Mouse (Mus musculus) frontal cortex, postnatal 25 days (tissue): ENCODE measurements around the gene Nacc1.
A peak's percentile ranks its signal among the peaks of the same experiment; 100 is the strongest.

Experiments used
- DNase-seq, 2 experiments: peaks; one replicate each; pipeline ENCODE4 v3.0.0; 2022; ENCODE audit warnings: low spot score in 2 of 2

Nacc1 gene

DNA sequence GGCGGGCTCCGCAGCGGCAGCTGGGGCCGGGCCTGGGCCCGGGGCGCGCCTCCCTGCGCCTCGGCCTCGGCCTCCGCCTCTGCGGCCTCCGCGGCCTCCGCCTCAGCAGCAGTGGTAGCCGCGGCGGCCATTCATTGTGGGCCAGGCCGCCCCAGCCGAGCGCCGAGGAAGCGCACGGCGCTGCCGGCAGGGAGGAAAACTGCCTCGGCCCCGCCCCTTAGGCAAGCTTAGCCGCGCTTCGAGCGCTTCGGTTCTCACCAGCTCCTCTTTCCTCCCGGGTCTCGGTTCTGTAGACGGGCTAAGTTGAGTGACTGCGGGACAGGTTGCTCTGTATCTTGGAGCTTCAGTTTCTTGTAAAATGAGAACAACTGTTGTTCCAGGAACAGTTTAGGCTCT is at the start of gene Nacc1:
TSS of gene Nacc1 (minus strand) at position 158 of the 396 bp plus-strand sequence.
- DNase-seq: peak; percentile 71 to 77

DNA sequence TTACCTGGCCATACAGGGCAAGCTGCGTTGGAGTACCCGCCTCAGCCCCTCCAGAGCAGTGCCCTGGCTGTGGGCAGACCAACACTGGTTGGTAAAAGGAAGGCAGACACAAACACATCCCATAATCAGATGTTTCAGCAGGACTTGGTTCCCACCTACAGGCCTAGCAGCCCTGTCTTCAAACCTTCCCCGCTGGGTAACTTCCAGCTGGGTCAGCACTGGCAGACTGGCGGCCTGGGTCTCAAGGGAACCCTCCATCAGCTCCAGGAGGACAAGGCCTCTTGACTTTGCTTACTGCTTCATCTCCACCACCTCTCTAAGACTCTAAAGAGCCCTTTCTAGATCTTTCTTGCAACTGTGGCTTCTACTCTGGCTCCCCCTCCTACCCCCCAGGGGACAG is 48.9 kb upstream of the Nacc1 start:
- DNase-seq: no peak

DNA sequence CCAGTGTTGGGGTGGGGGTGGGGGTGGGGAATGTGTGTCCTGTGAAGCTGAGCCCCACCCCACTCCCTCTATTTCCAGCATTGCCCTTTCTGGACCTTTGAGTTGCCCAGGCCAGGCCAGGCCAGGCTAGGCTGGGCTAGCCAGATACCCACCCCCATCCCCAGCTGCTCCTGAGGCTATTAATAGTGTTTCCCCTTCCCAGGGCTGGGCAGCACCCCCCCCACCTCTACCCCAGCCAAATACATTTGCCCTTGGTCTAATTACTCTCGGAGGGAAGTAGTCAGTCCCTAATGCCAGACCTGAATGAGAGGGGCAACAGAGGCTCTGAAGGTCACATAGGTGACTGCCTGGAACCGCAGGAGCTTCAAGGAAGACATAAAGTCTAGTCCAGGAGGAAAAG is 47.9 kb upstream of the Nacc1 start:
- no peak for DNase-seq

DNA sequence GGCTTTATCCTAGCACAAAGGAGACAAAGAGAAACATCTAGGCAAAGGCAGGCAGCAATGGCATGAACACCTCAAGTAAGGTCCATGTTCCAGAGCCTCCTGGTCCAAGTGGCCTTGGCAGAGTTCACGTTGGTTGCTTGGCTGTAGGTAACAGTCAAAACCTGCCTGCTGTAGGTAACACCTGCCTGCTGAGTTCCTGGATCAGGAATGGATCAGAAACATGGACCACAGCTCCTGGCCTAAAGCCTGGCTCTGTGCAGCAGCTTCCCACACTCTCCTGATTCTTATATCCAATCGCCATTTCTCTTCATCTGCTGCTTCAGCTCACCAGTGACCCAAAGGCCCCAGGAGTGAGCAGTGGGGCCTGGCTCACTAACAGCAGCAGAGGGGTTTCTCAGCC is 47.0 kb upstream of the Nacc1 start:
- no peak for DNase-seq

DNA sequence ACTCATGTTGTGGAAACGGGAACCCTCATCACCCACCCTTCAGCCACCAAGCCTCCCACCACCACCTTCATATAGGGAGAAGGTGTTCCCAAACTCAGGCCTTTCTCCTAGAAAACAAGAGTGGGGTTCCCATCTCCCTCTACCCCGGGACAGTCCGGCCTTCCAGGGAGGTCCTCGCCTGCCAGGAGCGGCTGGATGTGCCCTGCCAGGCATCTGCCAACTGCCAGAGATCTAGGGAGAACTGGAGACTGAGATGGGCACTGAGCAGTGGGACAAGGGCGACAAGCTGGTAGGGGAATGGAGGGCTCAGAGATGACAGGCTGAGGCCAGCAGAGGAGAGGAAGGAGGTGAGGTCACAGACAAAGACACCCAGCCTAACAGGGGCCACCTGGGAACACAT is 46.3 kb upstream of the Nacc1 start:
- no peak for DNase-seq

DNA sequence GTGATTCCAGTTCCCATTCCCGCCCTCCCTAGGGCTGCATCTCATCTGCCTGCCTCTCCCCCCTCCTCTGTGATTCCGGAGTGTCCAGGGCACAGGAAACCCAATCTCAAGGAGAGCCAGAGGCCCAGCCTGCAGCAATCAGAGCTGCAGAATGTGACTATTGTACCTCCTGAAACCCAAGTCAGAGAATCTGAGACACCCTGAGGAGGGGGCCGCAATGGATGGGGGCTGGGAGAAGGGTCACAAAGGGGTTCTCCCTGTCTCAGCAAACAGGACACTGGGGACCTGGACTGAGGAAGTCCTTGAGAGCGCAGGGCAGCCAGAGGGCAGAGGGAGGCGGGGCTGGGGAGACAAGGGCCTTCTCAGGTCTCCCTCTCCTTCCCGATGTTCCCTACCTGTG is 45.3 kb upstream of the Nacc1 start:
- DNase-seq: no peak

DNA sequence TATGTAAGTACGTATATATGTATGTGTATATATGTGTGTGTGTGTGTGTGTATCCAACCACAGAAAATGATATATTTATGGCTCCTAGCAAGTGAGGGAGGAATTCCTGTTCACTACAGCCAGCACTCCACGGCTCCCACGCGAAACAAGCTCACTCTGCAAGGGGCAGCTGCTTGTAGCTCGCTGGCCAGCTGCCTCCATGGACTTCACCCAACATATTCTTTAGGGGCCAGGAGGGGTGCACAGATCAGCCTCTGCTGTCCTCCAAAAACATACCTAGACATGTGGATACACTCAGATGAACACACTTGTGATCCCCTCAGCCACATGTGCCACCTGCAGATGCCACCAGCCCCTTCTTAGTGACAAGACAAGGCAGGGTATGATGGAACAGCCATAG is 44.9 kb upstream of the Nacc1 start:
- DNase-seq: no peak

DNA sequence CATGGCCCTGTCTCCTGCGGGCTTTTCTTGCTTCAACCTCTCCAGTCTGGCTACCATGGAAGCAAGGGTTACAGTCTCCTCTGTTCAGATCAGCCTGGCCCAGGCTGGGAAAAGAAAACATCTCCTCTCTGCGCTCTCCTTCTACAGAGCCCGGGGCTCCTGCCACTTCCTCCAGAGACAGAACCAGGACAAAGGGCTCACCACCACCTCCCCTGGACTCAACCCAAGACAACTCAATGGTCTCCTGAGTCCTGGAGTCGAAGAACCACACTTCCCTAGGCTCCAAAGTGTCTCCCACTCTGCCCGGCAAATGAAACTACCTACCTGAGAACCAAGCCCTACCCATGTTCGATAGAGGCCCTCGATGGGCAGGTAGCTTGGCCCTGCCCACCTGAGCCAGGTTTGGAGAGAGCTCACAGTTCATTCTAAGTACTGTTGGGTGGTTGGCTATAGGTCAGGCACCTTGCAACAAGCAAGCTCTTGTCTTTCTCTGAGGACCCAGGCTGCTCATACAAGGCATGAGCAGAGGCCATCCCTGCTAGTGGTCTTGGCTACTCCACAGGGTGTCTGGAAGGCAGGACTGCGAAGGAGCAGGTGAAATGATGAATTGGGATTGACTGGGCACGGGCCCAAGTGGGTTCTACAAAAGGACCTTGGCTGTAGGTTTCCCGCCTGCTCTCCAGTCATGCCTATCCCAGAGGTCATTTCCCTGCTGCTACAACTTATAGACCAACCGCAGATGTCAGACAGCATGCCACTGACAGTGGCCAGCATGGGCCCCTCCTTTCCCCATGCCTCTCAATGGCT is 43.9 kb upstream of the Nacc1 start:
- no peak for DNase-seq

DNA sequence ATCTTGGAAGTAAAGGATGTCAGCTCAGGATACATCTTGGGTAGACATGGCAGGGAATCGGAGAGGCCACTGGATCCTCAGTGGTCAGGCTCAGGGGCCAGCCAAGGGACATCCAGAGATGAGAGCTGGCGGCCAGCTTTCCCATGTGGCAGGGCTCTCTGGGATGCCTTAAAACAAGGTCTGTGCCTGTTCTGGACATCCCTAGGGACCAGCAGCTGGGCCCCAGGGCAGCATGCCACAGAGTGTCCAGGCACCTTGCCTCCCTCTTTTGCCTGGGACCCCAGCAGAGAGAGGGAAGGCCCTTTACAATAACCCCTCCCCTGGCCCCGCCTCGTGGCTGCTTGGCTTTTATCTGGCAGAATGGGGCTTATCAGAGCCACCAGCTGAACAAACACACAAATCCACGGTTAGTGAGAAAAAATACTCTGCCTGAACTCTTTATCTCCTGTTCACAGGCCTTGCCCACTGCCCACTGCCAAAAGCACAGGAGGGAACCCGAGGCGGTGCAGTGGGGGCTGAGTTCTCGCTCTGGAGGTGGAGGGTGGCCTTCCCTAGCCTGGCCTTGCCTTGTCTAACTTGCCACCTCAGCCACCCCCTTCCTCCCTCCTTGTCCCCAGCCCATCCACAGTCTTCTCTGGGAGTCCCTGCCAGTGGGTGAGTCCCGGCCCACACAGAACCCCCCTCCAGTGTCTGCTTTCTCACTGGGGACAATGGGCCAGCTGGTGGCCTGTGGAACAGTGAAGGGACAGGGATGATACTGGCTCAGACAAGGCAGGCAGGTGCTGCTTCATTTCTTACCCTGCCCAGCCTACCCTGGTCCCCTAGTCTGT is 43.1 kb upstream of the Nacc1 start:
- DNase-seq: no peak

DNA sequence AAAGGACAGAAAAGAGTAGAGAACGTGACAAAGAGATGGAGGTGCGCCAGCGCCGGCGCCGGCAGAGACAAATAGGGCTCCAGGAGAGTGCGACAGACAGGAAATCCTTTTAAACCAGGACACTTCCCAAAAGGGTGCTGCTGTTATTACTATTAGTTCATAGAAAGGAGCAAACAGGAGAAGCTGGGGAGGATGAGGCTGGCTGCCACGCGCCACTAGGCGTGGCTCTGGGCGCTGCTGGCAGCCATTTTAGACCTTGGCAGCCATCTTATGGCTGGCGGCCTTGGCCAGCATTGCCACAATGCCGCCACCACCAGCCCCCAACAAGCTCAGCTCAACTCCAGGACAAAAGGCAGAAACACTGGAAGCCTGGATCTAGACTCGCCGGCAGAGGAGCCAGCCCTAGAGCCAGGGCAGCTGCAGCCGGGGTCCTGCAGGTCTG is 42.3 kb upstream of the Nacc1 start:
- no peak for DNase-seq

DNA sequence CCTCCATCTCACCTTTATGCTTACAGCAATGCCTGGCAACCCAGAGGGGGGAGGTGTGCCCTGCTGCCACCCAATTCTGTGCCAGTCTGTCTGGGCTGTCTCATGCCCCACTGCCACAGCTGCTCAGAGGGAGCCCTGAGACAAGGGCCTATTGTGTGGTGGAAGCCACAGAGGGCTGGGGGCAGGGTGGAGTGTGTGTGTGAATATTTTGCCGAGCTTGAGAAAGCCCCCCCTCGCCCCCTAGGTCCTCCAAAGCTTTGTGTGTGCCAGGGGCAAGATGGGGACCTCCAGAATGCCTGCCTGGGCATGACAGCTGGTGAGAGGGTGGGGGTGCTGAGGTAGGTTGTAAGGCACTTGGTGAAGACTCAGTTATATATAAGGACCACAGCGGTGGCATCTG is 40.8 kb upstream of the Nacc1 start:
- no peak for DNase-seq

DNA sequence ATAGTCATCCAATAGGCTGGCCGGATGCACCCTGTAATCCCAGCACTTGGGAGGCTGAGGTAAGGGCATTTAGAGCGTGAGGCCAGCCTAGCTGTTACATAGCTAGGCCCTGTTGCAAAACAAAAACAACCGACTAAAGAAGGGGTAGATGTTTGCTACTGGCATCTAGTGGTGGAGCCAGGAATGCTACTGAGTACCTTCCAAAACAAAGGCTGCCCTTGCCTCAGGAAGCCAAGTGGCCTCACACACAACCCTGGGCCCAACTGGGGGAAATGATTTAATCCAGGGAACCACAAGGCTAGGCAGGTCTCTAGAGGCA is 38.2 kb upstream of the Nacc1 start:
- no peak for DNase-seq

DNA sequence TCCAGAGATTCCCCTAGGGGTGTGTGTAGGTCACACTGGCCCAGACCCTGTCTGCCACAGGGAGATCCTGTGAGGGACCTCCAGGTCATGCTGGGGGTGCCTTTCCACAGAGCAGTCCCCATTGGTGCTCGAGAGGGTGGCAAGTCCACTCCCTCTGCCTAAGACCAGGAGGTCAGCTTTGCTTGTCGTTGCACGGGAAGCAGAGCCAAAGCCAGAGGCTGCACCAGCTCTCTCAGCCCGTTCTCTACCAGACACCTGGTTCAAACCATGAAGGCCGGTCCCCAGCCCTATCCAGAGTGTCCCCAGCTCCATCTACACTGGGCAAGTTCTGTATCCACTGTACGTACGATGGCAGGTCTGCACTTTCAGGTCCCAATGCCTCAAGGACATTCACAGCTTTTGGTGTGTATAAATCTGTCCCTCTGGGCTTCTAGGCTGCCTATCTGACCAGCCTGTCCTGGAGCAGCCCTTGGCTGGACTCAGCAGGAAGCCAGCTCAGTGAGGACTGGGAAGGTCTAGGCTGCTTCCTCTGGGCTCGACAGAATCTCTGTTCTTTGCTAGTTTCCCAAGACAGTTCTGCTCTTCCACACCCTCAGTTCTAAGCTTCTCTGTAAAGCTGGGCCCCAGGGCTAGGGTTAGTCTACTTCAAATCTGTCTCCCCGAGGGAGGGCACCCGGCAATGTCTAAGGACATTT is 37.7 kb upstream of the Nacc1 start:
- DNase-seq: no peak

DNA sequence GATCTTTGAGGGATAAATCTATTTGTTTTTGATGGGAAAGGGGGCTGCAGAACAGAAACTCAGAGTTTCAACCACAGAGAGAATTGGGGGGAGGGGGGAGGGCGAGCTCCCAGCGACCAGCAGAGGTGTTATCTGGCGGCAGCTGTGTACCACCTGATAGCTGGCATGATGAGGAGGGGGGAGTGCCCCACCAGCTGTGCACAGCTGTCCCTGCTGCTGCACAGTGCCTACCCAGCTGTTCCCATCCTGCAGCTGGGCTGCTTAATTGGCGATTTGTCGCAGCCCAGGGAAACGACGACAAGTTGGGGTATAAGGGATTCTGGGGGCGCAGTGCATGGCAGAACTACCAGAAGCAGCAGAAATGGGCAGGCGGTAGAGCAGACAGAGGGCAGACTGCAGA is 37.0 kb upstream of the Nacc1 start:
- DNase-seq: no peak

DNA sequence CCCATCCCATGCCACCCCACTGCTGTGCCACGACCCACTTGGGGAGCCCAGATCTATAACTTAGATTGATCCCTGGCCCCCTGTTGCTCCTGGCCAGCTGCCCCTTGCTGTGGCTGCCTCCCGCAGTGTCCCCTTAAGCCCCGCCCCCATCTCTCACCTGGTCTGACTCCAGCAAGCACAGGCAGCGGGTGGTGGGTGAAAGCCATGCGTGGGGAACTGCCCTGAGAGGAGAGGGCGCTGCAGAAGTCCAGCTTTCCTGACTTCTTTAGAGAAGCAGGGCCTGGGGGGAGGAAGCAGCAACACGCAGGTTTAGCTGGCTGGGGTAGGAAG is 35.9 kb upstream of the Nacc1 start:
- DNase-seq: no peak

DNA sequence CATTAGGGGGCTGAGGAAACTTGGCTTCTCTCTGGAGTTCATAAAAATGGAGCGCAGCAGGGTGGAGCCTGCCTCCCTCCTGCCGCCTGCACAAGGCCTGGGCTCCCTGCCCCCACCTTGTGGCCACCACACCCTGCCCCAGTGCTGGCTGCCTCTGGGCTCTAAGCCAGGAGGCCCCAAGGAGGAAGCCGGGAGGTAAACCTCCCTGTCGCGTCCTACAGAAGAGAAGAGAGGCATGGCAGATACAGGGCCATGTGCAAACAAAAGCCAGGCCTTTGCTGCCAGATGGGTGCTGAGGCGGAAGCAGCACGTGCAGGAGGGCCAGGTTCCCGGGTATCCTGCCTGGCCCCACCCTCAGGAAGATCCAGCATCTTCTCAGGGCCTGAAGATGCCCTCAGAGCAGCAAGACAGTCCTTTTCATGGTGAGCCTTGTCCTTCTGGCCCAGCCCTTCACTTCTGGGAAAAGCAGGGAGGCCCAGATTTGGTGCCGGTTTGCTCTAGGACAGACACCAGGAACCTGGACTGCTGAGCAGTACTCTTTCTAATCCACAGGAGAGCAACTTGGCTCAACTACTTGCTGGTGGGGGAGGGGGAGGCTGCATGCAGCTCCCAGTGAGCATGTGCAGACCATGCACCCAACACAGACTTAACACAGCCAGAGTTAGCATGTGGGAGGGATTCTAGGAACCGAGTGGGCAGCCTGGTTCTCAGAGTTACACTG is 35.3 kb upstream of the Nacc1 start, which contains the start of gene G430095P16Rik:
TSS of gene G430095P16Rik (plus strand) at position 158 of the 721 bp plus-strand sequence.
- no peak for DNase-seq

DNA sequence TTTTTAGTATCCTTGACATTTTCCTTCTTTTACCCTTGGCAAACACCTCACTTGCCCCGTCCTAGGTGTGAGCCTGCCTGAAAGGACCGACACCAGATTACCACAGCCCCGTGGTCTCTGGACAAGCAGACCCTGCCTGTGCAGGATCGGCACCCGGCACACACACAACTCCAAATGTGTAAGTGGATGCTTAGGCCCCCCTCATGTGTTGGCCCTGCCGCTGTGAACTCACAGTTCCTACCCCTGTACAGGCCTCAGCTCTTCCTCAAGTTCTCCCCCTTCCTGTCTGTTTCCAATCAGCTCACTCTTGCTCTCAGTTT is 34.8 kb upstream of the Nacc1 start:
- DNase-seq: no peak

DNA sequence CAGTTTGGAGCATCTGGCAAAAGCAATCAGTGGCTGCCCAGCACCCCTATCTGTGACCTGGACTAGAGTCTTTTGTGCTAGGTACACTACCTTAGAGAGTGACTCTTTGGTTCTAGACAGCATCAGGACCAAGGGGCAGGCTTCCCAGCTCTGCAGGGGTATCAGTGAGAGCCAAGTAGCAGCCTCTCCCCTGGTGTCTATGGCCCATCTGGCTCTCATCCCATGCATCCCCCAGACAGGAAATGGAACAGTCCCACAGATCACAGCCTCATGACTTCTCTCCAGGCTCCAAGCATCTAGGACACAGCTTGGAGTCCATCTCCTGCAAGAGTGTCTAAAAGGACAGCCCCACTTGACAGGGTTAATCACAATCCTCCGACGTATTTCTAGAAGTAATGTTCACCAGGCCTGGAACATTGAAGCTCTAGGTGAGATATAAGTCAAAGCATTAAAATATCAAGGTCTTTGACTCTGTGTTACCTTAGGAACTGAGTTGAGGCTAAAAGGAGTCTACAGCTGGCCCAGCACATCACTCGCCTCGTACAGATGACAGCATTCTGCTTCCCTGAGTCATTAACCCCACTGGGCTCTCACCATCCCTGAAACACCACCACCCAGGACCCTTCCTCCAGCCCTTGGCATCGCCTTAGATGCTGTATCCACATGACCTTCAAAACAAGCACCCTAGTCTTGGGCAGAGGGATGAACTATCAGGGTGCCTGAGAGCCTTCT is 31.5 kb upstream of the Nacc1 start:
- DNase-seq: no peak

DNA sequence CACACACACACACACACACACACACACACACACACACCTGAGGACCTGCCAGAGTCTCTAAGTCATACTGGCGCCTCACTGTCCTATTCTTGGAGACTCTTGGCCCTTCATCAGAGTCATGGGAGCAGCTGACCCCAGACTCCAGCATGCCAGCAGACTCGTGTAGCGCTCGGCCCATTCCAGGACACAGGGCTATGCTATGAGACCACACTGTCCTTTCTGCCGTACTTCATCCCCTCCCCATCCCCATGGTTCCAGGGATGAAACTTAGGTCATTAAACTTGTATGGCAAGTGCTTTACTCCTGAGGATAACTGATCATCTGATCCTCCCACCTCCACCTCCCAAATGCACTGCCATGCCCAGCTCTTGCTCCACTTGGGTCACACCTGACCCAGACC is 30.8 kb upstream of the Nacc1 start:
- DNase-seq: no peak

DNA sequence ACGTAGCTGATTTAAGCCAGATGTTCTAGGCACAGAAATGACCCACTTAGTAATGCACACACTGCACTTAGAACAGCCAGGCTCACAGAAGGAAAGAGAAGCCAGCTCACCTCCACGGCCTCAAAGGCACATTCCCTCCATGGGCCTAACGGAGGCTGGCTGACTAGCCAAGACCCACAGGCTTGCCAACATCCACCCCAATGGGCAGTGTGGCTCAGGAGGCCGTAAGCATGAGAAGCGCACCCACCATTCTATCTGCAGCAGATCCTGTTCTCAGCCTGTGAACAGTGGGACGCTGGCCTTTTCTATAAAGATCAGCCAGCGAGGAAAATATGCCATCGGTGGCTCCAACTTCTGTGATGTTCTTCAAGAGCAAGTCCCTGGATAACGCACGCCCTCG is 29.1 kb upstream of the Nacc1 start:
- DNase-seq: no peak

DNA sequence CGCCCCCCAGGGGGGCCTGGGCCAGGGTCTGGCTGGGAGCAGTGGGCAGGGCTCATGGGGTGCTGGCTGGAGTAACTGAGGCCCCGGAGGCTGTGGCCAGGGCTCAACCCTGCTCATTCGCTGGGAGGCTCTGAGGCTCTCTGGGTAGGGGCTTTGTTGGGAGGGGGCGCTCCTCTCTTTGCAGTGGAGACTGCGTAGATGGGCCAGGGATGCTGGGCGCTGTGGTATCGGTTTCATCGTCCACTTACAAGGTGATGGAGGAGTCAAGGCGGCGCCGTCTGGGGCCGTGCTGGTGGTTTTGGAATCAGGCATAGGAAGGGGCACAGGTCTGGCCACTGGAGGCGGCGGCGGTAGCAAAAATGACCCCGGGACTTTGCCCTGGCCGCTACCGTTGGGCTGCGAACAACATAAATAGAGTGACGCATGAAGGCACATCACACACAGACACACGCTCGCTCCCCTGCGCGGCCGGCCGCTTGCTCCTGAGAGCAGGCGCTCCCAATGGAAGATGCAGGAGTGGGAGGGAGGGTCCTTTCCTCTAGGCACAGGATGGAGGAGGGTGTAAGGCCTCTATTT is 28.3 kb upstream of the Nacc1 start:
- no peak for DNase-seq
